Mouse (Mus musculus) ovary, postnatal 14 days (tissue): ENCODE results near the gene Aph1b.
"Not testable (repeated sequence)": the region's sequence is repeated elsewhere in the genome, so short reads cannot be mapped to it uniquely, and the experiment has no call there.

Experiments used
- DNase-seq: peaks from one replicate; pipeline ENCODE4 v3.0.0; 2022; ENCODE audit warnings: low spot score

Aph1b gene

DNA sequence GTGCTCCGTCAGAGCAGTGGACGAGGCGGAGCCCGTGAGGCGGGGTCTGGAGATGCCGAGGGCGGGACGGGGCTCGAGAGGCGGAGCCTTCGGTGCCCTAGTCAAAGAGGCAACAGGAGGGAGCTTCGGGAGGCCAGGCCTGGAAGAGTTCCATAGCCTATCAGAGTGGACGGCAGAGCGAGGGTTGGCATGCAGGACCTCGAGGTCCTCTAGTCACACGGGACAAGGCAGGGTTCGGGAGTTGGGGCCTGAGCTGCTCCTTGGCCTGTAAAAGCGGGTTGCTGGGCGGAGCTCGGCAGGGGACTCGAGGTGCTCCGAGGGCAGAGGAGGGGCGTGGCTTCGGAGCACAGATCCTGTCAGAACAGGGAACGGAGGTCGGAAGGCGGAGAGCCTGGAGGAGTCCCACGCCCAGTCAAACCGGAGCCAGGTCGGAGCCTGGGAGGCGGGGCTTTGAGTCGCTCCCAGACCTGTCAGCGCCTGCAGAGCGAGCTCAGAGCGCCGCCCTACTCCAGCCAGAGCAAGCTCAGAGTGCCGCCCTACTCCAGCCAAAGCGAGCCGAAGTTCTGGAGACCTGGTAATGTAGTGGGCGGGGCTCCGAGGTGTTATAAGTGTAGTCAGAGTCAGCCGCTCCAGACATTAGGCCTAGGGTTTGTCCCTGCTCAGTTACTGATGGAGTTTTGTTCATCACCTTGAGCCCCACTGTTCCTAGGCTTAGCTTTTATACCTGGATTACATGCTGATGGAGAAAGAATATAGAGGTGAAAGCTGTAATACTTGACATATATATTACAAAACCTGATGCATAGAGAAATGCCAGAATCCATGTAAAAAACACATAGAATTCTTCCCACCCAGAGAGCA is at the start of gene Aph1b:
TSS of gene Aph1b (minus strand) at position 27 of the 861 bp plus-strand sequence.
- DNase-seq, result peak; percentile 91

DNA sequence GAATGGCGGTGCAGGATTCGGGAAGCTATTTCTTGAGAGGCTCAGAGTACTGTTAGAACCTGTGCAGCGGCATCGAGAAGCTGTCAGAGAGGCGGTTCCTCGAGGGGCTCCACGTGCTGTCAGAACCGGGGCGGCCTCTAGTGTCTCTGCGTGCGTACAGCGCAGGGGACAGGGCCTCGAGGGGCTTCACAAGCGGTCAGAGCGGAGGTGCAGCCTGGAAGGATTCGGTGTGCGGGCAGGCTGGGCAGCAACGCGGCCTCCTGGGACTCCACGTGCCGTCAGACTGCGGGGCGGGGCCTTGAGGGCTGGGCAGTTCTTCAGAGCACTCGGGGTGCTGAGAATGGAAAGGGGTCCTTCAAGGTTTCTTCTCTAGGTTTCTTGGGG is 39.8 kb upstream of the Aph1b start:
- no peak for DNase-seq

DNA sequence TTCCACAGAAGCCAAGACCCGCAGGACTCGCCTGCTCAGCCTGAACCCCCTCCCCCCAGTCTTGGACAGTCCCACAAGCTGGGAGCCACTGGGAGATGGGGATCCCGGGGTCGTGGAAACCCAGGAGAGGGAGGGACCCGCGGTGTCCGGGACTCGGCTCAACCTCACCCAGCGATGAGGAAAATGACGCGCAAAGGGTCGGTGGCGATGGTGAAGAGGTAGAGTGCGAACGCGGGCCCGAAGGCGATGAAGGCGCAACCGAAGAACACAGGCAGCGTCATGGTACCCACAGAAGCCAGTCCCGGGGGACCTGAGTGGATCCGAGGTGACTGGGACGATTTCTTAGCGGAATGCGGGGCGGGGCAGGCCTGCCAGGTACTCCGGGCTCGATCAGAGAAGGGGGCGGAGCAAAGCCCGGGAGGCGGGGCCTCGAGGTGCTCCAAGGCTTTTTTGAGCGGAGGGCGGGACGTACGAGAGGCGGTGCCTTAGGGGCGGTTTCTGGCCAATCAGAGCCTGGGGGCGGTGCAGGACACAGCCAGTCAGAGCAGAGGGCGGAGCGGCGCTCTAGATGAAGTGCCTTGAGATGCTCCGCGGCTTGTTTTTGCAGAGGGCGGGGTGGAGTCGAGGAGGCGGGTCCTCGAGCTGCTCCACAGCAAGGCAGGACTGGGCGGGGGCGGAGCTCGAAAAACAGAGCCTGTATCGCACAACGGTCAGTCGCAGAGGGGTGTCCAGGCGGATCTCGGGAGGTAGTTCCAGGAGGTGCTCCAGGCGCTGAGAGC is 39.2 kb upstream of the Aph1b start, which contains the start of gene Aph1c:
TSS of gene Aph1c (minus strand) at position 409 of the 779 bp plus-strand sequence.
- peak; percentile 95 for DNase-seq

DNA sequence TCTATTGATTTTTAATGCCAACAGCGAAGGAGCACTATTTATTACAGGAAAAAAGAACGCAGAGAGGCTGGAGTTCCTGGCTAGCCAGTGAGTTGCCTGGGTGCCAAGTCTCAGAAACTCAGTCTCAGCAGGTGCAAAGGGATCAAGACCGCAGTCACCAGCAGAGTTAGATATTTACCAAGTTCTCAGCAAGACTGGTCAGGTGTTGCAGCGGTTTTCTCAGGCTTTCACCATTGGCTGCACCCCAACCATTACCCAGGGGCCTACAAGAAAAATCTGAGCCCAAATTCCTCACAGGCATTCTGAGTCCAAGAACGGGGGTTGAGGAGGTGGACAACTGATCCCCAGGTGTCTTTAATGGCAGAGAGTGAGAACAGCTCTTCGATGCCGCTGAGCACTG is 38.6 kb upstream of the Aph1b start:
- DNase-seq, result no peak

DNA sequence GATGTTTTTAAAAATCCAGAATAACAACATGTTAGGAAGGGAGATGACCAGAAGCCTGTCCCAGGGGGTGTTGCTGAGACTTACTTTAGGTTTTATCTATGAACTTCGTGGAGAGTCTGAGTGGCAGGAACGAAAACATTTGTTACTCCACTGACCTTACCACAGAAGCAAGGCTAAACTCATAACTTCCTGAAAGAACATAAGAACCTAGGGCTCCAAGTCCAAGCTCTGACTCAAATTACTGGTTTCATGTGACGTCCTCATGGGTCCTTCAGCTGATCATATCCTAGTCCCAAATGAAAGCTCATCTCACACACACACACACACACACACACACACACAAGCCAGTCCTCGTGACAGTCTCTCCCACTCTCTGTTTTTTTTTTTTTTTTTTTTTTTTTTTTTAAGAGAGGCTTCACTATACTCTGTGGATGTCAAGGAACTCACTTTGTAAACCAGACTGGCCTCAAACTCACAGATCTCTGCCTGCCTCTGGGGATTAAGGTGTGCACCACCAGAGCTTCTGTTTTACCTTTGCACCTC is 37.1 kb upstream of the Aph1b start:
- no peak for DNase-seq

DNA sequence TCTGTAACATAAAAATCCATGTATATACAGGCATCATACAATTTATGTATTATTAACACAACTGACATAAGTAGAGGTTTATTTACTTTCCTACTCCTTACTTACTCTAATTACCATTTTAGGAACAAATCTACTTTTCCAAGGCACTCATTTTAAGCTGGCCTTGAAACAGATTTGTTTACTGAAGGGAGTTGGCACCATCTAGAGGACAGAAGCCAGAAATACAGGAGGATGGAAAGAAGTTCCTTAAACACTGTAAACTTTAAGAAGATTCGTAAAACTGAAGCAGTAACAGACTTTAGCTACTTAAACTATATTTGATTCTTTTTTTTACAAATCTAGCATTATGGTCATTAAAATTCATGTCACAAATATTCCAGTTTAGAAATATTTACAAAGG is 30.7 kb upstream of the Aph1b start:
- DNase-seq, result no peak

DNA sequence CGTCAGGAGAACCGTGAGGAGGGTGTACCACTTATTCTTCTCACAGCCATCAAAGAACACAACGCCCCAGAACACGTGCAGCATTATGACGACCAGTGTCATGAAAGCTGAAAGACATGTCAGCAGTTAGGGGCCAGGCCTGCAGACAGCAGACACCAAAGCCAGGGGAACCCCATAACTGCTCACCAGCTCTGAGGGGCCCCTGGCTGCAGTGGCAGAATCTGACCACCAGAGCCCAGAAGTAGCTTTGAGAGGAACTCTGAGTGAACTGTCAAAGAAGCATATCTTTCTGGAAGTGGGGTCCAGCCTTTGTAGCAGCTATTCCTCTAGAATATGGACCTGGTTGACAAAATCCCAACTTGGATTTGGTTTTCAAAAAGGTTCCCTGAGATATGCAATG is 27.0 kb upstream of the Aph1b start:
- DNase-seq, result not testable (repeated sequence)

DNA sequence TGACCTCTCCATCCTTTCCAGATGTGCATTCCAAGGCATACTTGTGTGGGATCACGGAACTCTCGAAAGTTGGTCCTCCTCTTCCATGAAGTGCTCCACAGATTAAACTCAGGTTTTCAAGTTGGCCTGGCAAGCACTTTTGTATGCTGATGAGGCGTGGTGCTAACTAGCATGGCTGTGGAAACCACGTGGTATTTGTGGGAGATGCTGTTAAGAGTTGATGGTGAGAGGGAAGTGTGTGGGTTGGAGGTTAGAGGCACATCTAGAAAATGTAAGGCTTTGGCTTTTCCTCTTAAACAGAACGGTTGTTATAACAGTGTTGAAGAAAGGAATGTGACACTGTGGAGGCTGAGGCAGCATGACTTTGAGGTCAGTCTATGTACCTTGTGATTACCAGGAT is 25.7 kb upstream of the Aph1b start:
- no peak for DNase-seq

DNA sequence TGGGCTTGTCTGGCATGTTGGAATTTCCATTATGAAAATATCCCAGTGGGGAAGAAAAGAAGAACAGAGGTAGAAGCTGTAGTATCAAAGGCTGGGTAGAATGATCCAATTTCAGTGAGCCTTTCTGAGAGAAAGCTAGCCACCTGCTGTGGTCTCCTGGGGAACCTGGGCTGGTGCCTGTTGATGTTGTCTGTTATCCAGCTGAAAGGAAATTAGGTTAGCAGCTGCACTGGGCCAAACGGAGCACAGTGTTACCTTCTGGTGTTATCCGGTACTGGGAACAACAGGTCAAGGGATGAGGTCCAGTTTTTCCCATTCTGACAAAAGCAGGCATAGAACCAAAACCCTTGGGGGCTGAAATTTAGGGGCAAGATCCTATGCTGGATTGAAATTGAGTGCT is 18.1 kb upstream of the Aph1b start:
- DNase-seq, result no peak

DNA sequence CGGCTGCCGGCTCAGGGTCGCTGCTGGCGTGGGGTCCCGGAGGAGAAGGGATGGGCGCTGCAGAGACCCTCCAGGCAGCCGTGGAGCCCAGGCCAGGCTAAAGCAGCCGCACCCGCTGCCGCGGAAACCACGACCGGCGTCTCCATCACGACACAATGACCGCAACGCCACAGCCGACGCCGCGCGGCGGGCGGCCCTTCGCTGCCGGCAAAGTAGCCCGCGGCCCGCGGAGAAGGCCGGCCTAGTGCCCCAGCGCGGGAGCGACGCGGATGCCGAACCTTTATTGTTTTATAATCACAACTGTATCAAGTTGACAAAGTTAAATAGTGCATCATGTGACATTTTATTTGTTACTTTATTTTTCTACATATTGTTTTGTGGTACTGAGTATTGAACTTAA is 10.7 kb upstream of the Aph1b start:
- not testable (repeated sequence) for DNase-seq

DNA sequence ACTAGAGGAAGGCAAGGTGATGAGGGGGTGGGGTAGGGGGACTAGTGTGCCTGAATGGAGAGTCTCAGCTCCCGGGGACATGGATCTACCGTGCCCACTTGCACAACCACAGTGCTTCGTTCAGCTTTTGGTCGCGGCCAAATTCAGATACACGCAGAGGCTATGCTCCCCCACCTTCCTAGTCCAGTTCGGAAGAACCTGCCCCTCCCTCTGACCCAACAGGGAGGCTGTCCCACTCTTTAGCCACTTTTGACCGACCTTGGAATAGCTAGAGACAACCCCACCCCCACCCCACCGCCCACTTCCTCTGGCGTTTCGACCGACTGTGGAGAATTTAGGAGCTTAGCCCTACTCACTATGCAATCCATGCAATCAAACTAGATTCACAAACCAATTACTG is 6.7 kb upstream of the Aph1b start:
- DNase-seq, result no peak

DNA sequence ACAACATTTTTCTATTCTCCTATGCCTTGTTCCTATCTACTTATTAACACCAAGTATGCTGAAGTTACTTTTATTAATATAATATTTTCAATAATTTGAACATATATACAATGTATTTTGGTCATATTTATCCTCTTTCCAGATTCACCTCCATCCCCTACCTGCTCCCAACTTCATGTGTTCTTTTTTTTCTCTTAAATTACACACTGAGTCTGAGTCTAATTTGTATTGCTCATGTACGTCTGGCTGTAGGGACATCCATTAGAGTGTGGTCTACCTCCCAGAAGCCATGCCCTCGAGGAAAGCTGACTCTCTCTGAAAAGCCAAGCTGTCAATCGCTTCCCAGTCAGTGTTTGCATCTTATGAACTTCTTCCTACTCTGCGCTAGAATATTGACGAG is 1.4 kb upstream of the Aph1b start, which contains the start of gene Gm10647:
TSS of gene Gm10647 (plus strand) at position 301 of the 400 bp plus-strand sequence.
- no peak for DNase-seq

DNA sequence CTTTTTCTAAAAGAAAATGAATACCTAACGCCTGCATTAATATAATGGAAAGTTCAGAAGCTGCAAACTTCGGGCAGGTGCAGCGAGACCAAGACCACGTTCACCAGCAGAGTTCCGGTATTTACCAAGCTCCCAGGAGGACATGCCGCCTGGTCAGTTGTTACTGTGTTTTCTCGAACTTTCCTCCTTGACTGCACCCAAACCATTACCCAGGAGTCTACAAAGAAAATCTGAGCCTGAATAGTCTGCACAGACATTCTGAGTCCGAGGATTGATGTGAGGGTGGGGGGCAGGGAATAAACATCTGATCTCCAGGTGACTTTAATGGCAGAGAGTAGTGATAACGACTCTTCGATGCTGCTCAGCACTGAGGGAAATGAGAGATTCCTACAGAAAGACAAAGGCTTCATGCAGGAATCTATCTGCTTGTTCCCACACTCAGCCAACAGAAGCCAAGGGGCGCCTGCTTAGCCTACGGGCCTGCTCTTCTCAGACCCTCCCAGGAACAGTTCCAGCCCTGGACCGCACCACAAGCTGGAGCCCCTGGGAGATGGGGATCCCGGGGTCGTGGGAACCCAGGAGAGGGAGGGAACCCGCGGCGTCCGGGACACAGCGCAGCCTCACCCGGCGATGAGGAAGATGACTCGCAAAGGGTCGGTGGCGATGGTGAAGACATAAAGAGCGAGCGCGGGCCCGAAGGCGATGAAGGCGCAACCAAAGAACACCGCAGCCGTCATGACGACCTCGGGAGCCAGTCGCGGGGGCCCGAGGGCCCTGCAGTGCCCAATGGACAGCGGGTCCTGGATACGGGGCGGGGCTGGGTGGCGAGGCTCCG is 444 bp downstream of the Aph1b start:
- no peak for DNase-seq

DNA sequence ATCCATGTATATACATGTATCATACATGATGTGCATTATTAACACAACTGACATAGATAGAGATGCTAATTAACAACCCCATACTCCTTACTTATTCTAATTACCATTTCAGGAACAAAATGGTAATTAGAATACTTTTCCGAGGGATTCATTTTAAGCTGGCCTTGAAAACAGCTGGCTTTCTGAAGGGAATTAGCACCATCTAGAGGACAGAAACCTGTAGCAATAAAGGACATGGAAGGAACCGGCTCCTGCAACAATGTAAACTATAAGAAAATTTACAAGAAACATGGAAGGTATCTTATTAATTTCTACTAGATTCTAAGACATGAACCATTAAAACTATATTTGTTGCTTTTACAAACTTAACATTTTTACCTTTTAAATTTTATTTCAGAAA is 7.5 kb downstream of the Aph1b start:
- peak; percentile 17 for DNase-seq

DNA sequence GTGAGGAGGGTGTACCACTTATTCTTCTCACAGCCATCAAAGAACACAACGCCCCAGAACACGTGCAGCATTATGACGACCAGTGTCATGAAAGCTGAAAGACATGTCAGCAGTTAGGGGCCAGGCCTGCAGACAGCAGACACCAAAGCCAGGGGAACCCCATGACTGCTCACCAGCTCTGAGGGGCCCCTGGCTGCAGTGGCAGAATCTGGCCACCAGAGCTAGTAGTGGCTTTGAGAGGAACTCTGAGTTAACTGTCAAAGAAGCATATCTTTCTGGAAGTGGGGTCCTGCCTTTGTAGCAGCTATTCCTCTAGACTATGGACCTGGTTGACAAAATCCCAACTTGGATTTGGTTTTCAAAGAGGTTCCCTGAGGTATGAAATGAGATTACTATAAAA is 10.7 kb downstream of the Aph1b start:
- DNase-seq, result not testable (repeated sequence)

DNA sequence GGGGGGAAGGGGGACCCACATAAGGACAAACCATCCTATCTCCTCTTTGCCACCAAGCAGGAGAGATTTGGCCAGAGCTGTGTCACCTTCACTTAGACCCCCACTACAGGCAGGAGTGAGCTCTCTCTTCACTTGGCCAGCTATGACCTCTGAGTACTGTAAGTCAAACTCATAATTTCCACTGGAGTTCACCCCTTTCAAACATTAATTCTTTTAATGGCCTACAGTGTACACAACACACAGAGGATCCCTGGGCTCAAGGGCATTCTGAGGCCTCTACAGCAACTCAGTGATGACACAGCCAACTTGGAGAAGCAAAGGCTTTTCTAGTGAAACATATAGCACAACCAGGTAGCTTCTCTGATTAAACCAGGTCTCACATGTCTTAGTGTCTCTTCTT is 24.6 kb downstream of the Aph1b start:
- DNase-seq, result no peak

DNA sequence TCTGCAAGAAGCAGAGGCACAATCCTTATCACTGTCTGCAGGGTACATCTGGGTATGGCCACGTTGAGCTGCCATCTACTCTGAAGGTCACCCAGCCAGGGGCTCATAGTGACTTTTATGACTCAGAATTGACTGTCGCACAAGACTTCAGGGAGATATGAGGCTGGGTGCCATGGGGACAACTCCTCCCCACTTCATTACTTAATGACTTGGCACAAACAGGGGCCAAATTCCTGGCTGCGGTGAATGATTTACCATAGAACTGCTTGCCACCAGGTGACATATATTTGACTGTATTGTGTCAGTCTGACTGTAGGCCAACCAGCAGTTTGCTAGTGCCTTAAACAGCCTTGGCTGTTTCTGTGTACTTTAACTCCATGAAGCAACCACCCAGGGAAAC is 26.0 kb downstream of the Aph1b start:
- DNase-seq, result peak; percentile 9

DNA sequence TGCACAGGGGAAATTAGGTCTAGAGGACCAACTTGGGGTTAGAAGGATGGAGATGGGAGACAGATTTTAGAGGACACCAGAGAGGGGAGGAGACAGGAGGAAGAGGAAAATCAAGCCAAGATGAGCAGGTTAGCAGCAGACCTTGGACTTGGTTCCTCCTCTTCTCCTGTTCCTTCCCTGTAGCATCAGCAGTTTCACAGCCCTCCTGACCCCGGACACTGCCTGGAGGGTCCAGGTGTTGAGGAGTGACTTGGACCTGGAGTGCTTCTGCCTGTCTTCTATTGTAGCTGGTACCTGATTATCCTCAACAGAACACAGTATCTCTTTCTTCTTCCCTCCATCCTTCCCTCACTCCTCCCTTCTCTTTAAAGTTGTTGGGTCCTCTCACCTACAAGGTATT is 26.6 kb downstream of the Aph1b start:
- no peak for DNase-seq

DNA sequence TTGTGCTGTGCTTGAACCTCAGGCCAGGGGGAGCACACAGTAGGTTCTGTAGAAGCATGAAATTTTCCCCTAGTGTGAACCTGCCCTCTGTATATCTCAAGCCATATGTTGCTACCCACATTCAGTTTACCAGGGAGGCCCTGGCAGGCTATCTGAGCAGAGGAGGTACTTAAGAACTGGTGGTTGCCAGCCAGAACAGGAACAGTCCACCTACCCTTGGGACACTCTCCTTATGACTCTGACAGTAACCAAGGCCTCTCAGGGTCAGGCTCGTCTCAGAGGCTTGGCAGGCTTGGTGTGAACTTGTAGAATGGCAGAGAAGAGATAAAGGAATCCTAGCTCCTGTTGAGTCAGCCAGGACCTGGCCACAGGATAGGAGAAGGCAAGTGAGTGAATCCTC is 34.3 kb downstream of the Aph1b start:
- no peak for DNase-seq

DNA sequence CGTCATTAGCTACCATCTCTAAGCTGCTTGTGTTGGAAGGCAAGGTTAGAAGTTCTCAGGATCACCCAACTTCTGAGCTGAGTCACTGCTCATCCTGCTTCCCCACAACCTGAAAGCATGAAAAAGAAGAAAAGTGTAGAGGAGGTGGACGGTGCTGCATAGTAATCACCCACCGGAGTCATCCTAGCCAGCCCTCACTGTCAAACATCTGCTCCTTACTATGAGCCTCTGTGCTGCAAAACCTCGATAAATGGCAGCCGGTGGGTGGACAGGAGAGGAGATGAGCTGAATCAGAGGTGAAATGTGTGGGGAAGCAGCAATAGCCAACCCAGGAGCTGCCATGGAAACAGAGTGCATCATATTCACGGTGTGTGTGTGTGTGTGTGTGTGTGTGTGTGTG is 42.4 kb downstream of the Aph1b start:
- DNase-seq, result no peak

DNA sequence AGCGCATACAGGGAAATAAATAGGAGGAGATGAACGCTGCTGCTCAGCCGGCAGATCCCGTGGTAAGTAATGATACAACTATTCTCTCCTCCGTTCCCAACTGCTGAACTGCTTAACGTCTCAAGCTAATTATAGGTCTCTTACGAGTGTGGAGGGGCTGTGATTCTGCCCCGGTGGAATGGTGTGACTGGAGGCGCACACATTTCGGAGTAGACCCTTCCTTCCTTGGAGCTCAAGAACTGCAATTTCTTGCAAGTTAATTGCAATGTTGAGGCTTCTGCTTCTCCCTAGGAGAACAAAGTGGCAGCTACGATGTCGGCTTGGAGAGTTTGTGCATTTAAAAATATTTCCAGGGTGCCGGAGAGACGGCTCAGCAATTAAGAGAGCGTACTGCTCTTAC is 46.9 kb downstream of the Aph1b start:
- DNase-seq, result no peak

DNA sequence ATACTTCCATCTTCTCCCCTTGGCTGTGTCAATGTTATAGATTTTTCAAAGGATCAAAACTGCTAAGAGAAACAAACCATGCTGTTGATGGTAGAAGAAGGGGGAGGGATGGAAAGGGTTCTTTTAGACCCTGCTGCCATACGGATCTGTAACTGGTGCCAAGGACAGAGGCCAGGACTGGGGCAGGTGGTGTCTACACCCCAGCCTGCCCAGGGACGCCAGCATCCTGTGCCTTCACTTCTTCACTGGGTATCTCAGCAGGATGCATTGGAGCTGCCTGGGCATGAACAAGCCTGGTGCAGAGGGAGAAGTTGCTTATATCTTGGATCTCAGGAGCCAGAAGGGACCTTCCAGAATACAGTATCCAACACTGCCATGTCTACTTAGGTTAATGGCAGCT is 50.8 kb downstream of the Aph1b start:
- DNase-seq, result no peak
